Mouse (Mus musculus) Muller cell, postnatal 12 days (primary cell): ENCODE results near the gene Ovol2.
A peak's percentile ranks its signal among the peaks of the same experiment; 100 is the strongest.
"Not testable (repeated sequence)": the region's sequence is repeated elsewhere in the genome, so short reads cannot be mapped to it uniquely, and the experiment has no call there.

Source experiments
- DNase-seq: peaks from one replicate; pipeline ENCODE4 v3.0.0-alpha.2; 2015; ENCODE audit errors: inconsistent ontology term

Gene Ovol2

DNA sequence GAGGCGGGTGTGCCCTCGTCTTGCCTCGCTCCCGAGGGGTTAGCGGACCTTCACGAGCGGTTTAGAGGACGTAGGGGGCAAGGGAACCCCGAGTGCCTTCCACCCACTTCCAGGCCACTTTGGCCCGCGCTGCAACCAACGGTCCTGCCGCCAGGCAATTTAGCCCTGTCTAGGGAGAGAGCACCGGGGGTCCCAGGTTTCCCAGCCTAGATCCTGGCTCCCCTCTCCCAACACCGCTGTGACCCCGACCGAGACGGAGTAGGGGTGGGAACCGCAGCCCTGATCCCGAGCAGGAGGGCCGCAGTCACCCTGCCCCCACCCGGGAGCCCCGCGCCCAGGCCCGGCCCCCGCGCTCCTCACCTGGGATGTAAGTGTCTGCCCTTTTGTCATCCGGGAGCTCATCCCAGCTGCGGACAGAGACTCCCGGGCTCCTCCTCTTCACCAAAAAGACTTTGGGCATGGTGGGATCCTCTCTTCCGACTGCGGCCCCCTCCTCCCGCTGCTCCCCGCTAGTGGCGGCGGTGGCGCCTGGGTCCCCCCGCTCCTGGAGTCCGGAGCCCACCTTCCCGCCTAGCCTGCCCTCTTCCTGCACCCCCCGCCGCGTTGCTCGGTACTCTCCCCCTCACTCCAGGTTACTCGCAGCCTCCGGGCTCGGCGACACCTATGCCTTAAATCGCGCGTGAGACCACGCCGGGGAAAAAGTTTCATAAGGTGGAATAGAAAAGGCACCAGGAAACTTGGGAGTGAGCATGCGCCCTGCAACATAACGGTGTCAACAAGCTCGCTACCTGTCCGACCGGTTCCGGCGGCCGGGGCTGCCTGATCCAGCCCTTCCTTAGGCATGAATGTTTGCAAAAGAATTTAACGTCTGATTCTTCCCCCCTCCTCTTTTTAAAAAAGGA lies at the start of gene Ovol2:
Gene Ovol2, minus strand, starts transcription at position 746 of the 902 bp plus-strand sequence.
- DNase-seq: peak; percentile 11

DNA sequence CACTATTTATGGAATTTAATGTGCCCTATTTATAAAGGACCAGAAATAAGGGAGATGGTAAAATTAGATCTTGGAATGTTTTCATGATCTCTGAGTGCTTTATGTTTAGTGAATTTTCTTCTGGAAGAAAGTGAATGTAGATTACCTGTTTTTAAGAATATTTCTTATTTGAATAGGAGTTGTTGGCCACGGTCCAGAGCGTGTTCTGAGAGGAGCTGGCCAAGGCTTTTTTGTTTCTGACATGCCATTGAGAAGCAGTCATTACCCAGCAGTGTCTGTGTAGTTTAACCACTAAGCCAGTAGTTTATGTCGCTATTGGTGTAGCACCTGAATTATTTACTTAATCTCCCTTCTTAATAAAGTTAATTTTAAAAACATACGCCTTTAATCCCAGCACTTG lies 49.8 kb upstream of the Ovol2 start:
- no peak for DNase-seq

DNA sequence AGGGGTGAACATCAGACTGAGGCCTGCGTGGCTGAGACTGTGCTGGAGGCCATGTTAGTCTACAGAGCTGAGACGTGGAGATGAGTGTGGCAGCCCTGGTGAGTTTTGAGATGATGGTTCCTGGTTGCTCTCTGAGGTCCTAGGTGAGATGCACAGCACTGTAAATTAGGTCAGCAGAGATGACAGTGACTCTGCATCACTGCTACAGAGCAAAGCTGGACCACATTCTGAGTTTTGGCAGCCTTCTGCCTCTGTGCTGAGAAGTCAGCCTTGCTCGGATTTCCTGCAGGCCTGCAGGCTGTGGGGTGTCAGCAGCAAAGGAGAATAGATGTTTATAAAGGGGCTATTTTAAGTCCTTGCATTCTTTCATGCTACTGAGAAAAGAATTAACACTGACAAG lies 49.3 kb upstream of the Ovol2 start:
- DNase-seq: peak; percentile 65

DNA sequence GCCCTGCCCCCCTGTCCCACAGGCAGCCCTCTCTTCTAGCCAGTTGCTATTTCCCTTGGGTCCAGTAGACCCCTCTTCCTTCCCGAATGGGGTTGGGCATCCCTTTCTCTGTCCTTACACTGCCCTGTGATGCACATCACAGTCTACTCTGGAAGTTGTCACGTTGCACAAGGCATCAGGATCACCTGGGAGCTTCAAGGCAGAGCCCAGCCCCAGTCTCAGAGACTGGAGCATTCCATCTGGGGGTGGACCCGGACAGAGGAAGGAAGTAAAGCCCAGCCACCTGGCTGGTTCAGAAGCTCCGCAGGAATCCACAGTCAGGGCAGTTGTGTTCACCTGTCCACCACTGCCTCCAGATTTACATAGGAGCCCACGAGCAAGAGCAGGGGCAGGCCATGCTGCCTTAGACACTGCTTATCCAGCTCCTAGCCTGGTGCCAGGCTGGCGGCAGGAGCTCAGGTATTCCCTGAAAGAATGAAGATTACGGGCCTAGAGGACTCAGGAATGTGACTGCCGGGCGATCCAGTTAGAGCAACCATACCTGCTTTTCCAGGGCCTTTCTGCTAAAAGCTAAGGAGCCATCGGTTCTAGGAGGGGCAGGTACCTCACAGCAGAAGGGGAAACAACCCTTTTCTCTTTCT lies 43.2 kb upstream of the Ovol2 start:
- DNase-seq: no peak

DNA sequence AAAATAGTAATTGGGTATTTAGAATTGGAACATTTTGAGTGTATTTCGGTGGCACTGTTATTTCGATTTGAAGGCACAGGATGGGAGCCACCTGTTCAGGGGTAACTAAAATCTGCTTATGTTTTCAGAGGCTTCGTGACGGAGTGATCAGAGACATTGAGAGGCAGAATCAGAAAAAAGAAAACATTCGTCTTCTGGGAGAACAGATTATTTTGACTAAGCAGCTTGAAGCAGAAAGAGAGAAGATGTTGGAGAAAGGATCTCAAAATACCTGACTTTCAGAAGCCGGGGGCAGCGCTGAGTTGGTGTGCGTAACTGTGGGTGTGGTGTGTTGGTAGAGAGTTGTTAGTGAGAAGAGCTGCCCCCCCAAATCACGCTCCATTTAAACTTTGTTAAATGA lies 41.1 kb upstream of the Ovol2 start:
- no peak for DNase-seq

DNA sequence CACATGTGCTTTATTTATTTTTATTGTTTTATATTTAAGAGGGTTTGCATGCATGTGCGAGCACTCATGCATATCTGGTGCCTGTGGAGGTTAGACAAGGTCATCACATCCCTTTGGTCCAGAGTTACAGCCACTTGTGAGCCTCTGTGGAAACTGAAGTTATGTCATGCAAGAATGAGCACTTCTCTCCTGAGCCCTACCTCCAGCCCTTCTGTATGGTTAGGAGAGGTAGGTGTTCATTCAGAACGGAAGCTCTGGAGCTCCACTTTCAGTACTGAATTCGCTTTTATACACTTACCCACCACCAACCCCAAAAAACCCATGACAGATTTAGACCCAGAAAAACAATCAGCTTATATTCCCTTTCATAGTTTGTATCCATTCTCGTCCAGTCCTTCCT lies 39.6 kb upstream of the Ovol2 start:
- DNase-seq: no peak

DNA sequence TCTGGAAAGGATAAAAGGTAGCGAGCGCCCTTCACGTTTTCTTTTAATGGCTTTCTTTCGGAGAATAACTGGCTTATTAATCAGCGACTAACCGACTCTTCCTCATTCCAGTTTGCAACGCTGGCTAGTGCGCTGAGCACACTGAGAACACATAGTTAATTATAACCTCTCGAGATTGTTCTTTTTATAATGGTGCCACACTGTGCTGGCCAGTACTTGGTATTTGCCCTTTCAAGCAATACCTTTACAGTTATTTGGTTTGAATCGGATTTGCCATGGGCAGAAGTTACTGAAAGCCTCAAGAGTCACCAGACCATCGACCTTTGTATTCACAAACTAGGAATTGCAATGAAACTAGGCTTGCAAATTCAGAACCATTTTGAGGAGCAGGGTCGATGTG lies 37.6 kb upstream of the Ovol2 start:
- DNase-seq: no peak

DNA sequence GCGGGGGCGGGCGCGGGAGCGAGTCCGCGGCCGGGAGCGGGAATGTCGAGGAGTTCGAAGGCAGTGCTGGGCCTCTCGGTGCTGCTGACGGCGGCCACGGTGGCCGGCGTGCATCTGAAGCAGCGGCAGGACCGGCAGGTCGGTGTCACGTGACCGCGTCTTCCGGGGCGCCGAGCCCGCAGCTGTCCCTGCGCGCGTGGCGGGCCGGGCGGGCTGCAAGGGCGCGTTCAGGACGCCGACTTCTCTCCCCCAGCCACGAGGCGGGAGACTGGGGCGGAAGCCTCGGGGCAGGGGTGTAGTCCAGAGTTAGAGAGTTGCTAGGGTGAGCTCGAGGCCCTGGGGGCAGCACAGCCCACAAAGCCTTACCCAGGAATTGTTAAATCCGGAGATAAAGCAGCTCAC lies 37.1 kb upstream of the Ovol2 start:
- DNase-seq: peak; percentile 83

DNA sequence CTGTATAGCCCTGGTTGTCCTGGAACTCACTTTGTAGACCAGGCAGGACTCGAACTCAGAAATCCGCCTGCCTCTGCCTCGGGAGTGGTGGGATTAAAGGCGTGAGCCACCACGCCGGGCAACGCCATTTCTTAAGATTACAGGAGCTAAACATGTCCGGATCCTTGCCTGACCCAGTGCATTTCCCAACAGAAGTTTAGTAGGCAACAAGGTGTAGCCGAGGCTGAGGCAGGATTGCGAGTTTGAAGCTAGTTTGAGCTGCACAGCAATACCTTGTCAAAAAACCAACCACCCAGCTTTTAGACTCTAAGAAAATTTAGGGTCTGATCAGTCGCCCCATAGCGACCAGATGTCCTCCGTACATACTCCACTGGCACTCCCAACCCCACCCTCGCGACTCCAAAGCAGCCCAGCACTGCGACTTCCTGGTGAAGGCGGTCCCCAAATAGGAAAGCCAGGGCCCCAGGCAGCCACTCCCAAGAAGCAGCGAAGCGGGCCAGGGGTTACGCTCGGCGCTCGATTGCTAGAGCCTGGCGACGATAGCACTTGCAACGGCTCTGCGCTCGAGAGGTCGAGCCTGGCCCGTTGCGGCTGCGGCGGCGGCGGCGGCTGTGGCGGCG lies 36.6 kb upstream of the Ovol2 start, which contains the start of the genes Kat14 and Pet117:
Gene Kat14, plus strand, starts transcription at position 584 of the 620 bp plus-strand sequence.
Gene Pet117, plus strand, starts transcription at position 597 of the 620 bp plus-strand sequence.
- peak; percentile 91 for DNase-seq

DNA sequence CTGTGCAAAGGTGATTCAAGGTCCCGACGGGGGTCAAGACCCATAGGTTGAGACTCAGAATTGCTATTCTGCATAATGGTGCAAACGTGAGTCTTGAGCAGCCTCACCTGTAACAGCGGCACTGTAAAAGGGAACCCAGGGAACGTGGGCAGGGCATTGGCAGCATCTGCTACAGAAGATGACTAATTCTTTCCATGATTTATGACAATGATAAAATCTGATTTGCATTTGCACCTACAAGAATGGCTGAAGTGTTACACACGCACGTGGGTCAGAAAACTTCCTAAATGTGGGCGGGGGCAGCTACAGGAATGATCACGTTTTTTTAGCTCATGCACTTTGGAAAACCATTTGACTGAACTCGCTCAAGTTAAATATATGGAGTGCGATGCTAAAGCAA lies 20.9 kb upstream of the Ovol2 start:
- DNase-seq: no peak

DNA sequence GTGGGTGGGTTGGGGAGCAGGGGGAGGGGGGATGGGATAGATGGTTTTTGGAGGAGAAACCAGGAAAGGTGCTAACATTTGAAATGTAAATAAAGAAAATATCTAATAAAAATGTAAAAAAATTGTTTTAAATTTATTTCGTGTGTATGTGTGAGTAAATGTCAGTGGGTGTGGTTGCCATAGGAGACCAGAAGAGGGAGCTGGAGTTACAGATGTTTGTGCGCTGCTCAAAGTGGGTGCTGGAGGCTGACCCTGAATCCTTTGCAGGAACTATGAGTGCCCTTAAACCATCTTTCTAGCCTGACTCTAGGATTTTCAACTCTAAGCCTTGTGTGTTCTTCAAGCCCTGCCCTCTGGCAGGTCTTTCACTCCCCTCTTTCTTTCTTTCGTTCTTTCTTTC lies 16.6 kb upstream of the Ovol2 start:
- DNase-seq: no peak

DNA sequence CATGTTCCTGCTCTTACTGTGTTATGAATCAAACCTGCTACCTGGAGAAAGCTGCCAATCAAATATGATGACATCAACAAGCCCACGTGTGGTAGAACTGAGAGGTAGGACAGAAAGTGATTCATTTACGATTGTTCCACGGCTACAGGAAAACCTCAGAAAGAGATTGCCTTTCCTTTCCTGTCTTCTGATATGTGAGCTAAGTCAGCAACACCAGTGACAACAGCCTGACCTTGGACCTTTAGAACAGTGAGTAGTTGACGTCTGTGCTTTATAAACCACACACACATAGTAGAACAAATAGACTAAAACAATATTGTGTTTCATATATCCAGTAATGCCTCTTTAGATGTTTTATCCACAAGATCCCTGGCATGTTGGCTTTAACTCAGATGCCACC lies 11.2 kb upstream of the Ovol2 start:
- DNase-seq: no peak

DNA sequence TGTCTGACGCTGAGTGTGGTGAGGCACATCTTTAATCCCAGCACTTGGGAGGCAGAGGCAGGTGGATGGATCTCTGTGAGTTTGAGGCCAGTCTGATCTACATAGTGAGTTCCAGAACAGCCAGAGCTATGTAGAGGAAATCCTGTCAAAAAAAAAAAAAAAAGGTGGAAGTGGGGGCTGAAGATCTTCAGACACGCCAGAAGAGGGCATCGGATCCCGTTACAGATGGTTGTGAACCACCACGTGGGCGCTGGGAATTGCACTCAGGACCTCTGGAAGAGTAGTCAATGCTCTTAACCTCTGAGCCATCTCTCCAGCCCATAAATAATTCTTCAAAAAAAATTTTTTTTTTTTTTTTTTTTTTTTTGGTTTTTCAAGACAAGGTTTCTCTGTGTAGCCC lies 6.2 kb upstream of the Ovol2 start:
- not testable (repeated sequence) for DNase-seq

DNA sequence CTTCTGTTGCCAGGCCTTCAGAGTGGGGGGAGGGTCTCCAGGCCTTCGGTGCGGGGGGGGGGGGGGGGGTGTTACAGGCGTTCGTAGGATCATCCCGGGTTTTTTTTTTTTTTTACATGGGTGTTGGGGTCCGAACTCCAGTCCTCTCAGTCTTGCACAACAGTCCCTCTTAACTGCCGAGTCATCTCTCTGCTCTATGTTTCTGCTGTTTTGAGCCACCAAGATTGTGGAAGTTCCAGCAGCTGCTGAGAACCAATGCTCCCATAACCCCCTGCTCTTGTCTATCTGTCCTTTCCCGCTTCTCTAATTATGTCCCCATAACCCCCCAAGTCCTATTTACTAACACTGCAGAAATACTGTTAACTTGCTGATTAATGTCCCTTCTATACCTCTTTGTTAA lies 5.8 kb upstream of the Ovol2 start:
- DNase-seq: no peak

DNA sequence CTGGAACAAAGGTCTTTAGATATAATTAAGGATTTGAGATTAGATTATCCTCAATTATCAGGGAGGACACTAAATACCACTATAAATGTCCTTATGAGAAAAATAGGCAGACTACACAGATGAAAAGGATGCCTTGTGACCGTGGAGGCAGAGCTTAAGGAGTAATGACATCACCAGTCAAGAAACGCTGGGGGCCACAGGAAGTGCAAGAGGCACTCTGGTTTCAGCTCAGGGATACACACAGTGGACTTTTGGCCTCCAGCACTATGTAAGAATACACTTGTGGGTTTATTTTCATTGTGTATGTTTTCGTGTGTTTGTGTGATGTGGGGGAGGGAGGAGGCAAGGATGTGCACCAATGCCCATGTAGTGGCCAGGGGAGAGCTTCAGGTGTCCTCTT lies 5.3 kb upstream of the Ovol2 start:
- no peak for DNase-seq

DNA sequence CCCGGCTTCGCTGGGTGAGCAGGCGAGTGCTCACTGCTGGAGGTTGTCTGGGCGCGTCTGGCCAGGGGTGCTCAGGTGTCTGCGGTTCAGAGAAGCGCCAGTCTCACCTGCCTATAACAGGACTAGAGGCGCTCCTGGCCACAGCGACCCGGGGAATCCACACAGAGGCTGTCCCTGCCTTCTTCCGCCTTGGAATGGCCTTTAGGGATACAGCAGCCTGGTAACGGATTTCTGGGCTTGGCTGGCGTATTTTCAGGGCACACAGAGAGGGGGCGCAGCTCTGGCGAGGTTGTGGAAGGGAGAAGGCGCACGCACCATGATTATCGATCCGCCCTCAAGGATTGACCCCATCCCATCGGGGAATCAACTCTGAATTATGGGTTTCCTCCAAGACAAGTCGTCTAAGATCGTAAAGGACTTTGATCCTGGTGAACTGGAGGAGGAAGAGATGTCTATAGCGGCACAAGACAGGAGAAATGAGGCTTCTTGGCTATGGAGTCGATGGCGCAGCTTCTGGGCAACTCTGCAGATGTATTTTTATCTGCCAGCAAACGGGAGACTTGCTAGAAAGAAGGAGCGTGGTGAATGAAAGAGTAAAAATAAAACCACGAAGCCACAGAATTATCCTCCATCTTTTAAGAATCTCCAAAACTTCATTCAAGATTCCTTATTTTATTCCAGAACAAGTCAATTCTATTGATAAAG lies 1.3 kb upstream of the Ovol2 start:
- DNase-seq: peak; percentile 1

DNA sequence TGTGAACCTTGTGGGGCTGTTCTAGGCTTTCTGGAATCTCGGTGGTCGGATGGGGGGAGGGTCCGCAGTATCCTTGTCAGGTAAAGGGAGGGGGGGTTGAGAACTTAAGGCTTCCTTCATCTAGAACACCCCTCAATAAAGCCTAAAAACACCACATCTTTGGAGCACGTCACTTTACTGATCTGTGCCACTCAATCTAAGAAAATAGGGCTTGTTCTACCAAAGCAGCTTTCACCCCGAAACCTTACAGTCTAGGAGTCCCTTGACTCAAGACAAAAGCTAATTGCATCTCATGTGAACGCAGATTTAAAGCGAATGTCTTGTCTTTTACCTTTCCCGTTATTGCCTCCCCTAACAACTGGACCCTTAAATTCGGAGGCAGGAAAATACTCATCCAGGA lies 540 bp upstream of the Ovol2 start:
- DNase-seq: no peak

DNA sequence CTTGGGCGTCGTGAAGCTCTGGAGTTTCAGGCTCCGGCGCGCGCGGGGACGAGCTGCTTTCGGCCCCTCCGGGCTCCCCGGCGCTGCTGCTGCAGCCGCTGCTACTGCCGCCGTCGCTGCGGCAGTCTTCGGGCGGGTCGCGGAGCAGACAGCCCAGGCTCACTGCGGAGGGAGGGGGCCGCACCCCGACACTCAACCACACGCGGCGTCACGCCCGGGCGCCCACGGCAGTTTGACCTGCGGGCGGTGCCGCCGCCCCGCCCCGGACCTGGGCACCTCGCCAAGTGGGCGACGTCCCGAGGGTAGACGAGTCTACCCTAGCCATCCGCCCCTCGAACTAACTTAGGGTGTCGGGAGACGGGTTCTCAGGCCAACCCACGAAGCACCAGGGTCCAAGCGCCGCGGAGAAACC lies 980 bp downstream of the Ovol2 start:
- peak; percentile 16 for DNase-seq

DNA sequence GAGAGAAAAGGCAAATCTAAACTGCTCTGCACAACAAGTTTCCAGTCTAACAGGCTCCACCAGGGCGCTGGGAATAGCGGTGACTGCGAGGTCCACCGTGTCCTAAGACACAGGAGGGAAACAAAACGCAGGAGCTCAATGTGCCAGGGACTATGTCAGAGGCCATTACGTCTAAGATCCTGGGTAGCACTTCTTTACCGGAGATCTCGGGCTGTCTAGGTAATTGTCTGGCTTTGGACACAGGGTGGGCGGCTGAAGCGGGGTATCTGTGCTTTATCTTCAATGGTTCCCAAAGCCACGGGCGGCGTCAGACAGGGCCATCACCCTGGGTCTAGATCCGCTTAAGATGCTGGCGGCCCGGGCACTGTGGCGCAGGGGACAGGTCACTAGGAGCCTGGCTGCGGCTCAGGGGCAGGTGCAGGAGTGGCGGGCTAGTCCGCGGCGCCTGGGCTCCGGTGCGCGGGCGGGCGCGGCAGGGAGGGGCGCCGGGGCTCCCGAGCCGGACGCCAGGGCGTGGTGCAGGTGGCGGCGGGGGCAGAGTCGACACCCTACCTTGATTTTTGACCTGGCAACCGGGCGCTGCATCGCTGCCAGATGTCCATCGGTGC lies 1.5 kb downstream of the Ovol2 start:
- DNase-seq: peak; percentile 1

DNA sequence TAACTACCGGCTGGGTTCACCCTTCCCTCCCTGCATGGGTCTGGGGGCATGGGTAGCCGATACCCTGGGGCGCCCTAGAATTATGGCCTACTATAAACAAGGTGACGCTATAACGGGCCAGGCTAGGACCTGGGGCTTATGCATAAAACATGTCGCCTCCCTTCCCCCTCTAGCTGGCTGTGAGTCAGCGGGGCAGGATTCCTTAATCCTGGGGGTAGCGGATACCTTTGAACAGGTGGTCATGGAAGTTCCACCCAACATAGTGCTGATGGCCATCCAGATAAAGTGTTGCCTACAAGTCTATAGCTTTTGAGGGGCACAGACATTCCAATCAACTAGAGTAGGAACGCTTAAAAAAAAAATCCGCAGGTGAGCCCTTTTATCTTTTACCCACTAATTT lies 2.0 kb downstream of the Ovol2 start:
- no peak for DNase-seq

DNA sequence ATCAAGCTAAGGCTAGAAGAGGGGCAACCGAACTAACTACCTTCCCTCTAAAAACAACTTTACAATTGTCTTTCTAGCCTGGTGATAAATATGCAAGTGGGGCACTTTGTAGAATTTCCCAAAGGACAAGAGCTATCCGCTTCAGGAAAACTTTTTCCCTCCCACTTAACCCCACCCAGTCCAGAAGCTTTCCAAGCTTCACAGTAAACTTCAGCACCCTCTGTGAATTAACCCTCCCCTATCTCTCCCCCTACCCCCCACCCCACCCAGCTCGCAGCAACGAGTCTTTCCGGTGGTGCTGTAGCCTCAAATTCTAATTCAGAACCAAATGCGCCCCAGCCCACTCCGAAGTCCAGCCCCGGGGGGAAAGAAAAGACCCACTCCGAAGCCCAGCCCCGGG lies 2.5 kb downstream of the Ovol2 start:
- no peak for DNase-seq

DNA sequence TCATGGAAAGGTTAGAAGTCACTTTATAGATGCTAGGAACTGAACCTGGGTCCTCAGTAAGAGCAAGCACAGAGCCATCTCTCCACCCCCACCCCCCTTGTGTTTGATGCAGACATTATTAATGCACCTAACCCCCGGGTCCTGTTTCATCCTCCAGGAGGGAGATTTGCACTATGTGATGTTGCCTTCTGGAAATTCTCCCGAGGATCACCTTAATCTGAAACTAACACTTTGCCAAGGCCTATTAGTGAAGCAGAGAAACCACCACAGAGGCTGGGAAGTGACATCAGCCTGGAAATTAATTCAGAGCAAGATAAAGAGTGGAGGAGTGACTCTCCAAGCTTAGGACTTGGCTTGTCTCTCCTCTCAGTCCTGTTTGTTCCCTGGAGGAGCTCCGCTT lies 7.7 kb downstream of the Ovol2 start:
- DNase-seq: no peak
